Mouse (Mus musculus) adrenal gland, postnatal 36 days (tissue): ENCODE measurements around the gene Tmem145. TPM values are rescaled to one million over a fixed set of nuclear protein-coding genes. Genes with fewer than 3 reads are reported as not detected.
A peak's percentile ranks its signal among the peaks of the same experiment; 100 is the strongest.

ENCODE experiments used
- DNase-seq, 2 experiments: peaks; one replicate each; pipeline ENCODE4 v3.0.0; 2021; ENCODE audit warnings: mixed read lengths in 1 of 2
- total RNA-seq, 2 experiments: library from RNA; stranded (reverse); gene quantifications; 2 replicates each; pipeline ENCODE4 v1.2.3; 2021

The Tmem145 gene
- total RNA-seq, 2 experiments from 2014 or later = 1.5 to 1.6 TPM

DNA sequence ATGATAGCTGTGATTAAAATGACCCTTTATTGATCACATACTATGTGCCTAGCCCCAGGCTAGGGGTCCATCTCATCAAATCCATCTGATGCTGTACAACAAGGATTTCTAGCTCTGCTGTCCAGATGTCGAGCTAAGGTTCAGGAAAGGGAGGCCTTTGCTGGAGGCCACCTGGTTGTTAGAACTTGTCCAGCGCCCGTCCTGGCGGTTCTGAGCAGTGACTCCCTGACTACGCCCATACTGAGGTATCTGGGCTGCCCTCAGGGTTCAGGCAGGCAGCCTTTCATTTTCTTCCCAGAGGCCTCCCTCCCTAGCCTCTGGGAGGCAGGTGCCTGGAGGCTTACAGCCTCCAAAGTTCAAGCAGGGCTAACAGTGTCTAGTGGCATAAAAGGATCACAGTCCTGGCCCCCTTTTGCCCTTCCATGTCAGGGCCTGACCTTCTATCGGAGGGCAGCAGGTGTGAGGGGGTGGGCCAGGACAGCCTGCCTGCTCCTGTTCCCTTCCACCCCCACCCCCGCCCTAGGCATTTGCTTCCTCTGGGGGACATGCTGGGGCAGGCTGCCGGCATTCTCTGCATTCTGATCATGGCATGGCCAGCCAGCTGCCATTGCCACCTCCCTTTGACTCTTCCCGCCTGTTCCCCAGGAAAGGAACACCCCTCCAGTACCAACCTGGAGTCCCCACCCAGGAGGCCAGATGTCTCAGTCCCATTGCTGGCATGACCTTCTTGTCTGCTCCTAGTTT, 30.2 kb upstream of the Tmem145 start:
- no peak for DNase-seq

- DNase-seq = no peak
Measured at GRCm38 (mm10) chr7:25277405-25277804, 28.5 kb upstream of the Tmem145 start.

DNA sequence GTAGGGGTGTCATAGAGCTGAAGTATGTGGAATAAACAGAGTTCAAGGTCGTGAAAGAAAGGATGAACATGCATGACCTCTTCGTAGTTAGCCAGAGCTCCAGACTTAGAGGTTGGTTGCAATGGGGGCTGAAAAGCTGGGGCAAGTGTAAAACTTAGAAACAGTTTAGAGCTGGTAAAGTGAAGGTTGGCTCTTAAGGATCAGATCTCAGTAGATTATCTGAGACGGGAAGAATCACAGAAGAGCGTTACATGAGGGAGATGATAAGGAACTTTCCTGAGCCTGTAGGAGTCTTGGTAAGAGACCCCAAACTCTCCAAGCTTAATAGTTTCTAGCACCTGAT, 27.9 kb upstream of the Tmem145 start:
- DNase-seq = no peak

DNA sequence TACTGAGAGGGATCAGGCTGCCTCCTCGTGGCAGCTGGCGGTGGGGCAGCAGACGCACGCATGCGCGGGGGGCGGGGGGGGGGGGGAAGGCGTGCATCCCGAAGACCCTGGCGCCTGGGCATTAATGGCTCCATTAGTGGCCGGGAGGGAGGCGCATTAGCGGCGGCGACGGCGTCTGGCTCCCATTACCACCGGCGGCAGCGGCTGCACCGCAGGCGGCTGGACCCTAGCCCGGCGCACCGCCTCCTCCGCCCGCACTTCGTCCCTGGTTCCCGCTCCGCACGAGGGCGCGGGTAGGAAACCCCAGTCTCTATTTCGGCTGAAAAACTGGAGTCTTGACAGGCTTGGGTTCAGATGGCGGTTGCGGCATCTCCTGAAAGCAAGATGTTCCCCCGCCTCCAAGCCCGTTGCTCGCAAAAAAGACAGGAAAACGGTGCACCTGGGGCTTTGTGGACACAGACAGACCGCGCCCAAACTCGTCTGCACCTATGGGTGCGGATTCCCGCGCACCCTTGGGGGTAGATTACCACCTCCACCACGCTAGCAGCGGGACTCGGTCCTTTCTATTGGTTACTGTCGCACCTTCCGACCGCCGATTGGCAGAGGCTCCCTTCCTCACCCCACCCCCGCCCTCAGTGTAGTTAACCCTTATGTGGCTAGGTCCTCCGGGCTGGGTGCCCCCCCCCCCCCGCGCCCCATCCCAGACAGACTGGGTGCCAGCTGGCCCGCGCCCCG, 27.4 kb upstream of the Tmem145 start:
- peak; percentile 87 to 88 for DNase-seq

DNA sequence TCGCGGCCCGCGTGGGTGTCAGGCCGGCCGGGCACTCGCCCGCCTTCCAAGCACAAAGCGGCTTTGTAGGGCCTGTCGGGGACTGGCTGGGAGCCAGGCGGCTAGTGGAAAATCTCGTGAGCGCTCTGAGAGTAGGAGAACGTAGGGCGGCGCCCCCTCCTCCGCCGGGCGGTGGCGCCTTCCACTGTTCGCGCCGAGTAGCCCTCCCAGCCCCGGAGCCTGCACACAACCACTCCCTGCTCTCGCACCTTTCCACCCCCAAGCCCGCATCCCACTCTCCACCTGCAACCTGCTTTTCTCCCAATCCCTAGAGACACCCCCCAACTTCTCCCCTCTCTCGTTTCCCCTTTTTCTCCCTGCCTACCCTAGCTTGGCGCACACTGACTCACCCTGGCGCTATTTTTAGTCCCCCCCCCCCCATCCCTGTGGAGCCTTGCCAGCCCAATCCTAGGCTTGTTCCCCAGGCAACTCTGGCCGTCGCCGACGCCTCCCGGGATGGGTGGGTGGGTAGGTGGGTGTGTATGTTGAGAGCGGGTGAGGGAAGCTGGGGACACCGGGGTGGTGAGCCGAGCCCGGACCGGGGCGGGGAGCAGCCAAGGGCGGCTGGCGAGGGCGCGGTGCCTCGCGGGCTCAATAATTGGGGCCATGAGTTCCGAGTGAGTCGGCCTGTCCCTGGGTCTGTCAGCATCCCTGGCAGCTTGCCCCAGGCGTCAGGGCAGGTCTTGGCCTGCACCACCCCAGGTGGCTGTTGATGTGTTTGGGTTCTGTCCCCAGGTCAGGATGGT, 26.6 kb upstream of the Tmem145 start:
- DNase-seq = peak; percentile 93

- peak; percentile 59 to 73 for DNase-seq
Measured at GRCm38 (mm10) chr7:25279861-25280791, 25.8 kb upstream of the Tmem145 start.

DNA sequence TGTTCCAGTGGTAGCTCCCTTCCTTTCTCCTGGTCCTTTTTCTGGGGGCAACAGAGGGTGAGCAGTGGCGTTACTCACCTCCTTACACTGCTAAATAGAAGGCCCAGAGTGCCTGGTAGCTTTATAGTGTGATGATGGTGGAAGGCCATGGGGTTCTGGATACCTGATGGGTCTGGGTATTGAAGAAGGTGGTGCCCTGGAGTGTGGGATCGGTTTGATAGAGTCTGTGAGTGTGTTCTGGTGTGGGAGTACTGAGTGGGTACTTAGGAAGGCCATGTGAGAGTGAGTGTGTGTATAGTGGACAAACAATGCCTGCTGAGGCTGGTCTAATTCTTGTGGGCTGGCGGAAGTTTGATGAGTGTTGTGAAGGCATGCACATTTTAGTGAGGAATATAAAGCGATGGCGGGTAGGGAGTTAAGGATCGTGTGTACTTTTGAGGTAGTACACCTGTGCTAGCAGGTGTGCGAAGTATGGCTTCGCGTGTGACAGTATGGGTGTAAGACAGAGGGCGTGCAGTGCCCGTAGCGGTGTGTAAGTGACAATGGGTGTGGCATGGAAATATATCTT, 24.7 kb upstream of the Tmem145 start:
- no peak for DNase-seq

DNA sequence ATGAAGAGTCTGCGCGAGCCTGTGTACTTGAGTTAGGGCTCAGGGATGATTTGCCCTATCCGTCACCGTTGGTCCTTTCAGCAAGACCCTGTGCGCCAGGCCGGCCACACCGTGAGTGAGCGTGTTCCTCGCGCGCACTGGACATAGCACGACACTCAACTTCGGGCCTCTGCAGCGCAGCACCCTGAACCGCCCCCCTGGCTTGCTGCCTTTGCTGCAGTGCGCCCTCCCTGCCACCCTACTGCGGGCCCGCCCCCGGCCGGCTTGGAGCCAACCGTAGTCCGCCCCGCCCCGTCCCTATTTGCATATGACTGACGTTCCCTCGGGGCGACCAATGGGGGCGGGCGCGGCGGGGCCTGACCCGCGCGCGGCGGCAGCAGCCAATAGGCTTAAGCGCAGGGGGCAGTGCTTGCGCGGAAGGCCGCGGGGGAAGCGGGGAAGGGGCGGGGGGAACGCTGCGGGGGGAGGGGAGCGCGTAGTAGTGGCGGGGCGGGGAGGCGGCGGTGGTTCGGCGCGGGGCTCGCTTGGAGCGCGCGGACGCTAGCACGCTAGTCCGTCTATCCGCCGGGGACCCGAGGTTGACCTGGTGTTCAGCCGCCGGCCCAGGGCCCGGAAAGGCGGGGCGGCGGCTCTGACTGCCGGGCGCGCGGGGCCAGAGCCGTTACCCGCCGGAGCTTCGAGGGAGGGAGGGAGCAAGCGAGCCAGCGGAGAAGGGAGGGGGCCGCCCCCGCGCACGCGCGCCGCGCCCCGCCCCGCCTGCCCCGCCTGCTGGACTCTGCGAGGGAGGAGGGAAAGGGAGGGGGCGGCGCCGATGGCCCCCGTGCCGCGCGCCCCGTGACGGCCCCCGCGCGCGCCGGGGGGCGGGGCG, 23.9 kb upstream of the Tmem145 start:
- peak; percentile 99 for DNase-seq

GRCm38 (mm10) chr7:25282731-25283211, 23.1 kb upstream of the Tmem145 start:
- DNase-seq = peak in 1 of 2 experiments; percentile 51

GRCm38 (mm10) chr7:25283637-25284036, 22.3 kb upstream of the Tmem145 start:
- DNase-seq = no peak

GRCm38 (mm10) chr7:25284171-25284570, 21.7 kb upstream of the Tmem145 start:
- no peak for DNase-seq

DNA sequence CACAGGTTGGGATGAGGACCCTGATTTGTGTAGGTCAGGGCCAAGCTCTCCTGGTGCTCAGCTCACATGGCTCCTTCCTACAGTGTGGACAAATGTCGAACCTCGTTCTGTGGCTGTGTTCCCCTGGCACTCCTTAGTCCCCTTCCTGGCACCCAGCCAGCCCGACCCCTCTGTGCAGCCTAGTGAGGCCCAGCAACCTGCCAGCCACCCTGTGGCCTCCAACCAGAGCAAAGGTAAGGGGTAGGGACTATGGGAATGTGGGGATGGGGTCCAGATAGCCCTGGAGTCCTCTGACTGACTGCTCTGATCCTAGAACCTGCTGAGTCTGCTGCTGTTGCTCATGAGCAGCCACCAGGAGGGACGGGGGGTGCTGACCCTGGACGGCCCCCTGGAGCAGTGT, 21.1 kb upstream of the Tmem145 start:
- DNase-seq = no peak

- peak in 1 of 2 experiments; percentile 48 for DNase-seq
Measured at GRCm38 (mm10) chr7:25285511-25286238, 20.2 kb upstream of the Tmem145 start.

DNA sequence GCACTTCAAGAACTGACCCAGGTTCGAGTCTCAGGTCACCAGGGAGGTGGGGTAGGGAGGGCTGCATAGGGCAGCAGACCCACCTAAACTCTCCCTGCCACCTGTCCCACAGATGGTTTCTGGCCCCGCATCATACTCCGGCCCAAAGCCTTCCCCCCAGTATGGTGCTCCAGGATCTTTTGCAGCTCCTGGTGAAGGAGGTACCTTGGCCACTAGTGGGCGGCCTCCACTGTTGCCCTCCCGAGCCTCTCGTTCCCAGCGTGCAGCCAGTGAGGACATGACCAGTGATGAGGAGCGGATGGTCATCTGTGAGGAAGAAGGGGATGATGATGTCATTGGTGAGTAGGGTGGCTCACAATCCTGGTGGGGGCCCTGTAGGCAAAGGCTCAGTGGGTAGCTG, 18.9 kb upstream of the Tmem145 start:
- DNase-seq = no peak

GRCm38 (mm10) chr7:25288011-25288410, 17.9 kb upstream of the Tmem145 start:
- DNase-seq = no peak

GRCm38 (mm10) chr7:25288721-25289120, 17.2 kb upstream of the Tmem145 start:
- DNase-seq = no peak

GRCm38 (mm10) chr7:25289925-25290324, 16.0 kb upstream of the Tmem145 start:
- DNase-seq = no peak

DNA sequence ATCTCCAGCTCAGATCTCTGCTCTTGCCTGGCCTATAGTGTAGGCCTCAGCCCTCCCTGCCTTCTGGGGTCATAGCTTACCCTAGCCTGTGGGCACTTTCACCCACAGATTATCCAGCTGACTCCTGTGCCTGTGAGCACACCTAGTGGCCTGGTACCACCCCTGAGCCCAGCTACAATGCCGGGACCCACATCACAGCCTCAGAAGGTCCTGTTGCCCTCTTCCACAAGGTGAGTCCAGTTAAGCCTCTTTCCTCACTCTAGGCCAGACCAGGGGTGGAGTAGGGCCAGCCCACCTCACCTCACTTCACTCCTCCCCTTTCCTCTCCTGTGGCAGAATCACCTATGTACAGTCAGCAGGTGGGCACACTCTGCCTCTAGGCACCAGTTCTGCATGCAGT, 15.4 kb upstream of the Tmem145 start:
- DNase-seq = no peak

- peak; percentile 60 to 77 for DNase-seq
Measured at GRCm38 (mm10) chr7:25290911-25291310, 15.0 kb upstream of the Tmem145 start.

DNA sequence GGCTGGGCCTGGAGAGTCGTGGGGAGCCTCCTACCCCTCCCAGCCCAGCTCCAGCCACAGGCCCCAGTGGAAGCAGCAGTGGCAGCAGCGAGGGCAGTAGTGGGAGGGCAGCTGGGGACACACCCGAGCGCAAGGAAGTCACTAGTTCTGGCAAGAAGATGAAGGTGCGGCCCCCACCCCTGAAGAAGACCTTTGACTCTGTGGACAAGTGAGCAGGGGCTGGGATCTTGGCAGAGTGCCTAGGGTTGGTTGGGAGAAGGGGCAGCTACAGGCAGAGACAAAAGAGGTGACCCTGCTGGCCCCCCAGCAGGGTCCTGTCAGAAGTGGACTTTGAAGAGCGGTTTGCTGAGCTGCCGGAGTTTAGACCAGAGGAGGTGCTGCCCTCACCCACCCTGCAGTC, 13.8 kb upstream of the Tmem145 start:
- no peak for DNase-seq
